Mouse (Mus musculus) MEL (cell line): ENCODE results near the gene Lsm11.

Source experiments
- CTCF ChIP-seq, 3 experiments: IDR thresholded peaks in 2 of 3; conservative IDR thresholded peaks in 1 of 3; 2 replicates each; pipeline ENCODE4 v1.5.1; 2011 to 2012; ENCODE audit warnings: low read length in 3 of 3, low read depth in 2 of 3, mild to moderate bottlenecking in 2 of 3, improper control_type of control experiment in 1 of 3, inconsistent platforms in 1 of 3, mixed read lengths in 1 of 3, moderate library complexity in 1 of 3; ENCODE audit not compliant: control insufficient read depth in 1 of 3, insufficient read depth in 1 of 3, poor library complexity in 1 of 3, severe bottlenecking in 1 of 3
- ELF1 ChIP-seq: IDR thresholded peaks from 2 replicates; pipeline ENCODE4 v1.6.1; 2014; ENCODE audit warnings: low read depth, mild to moderate bottlenecking, inconsistent platforms, low read length, improper control_type of control experiment, moderate library complexity
- ETS1 ChIP-seq: IDR thresholded peaks from 2 replicates; pipeline ENCODE4 v1.6.1; 2012; ENCODE audit warnings: low read depth, mild to moderate bottlenecking, inconsistent platforms, low read length, improper control_type of control experiment, moderate library complexity
- KAT2A ChIP-seq: conservative IDR thresholded peaks from 2 replicates; pipeline ENCODE4 v1.6.1; 2012; ENCODE audit warnings: low read depth, low read length, improper control_type of control experiment, inconsistent platforms
- MAX ChIP-seq: IDR thresholded peaks from 2 replicates; pipeline ENCODE4 v1.6.1; 2011; ENCODE audit warnings: low read length, improper control_type of control experiment
- MYC ChIP-seq: IDR thresholded peaks from 2 replicates; pipeline ENCODE4 v1.6.1; 2011; ENCODE audit warnings: low read depth, mild to moderate bottlenecking, low read length, improper control_type of control experiment, moderate library complexity
- NELFE ChIP-seq: IDR thresholded peaks from 2 replicates; pipeline ENCODE4 v1.6.1; 2011; ENCODE audit warnings: low read depth, low read length, improper control_type of control experiment
- NRF1 ChIP-seq: IDR thresholded peaks from 2 replicates; pipeline ENCODE4 v1.6.1; 2014; ENCODE audit warnings: low read depth, mild to moderate bottlenecking, inconsistent platforms, low read length, improper control_type of control experiment, moderate library complexity; ENCODE audit not compliant: poor library complexity, insufficient read depth, severe bottlenecking
- POLR2A ChIP-seq, 2 experiments: IDR thresholded peaks; 2 replicates each; pipeline ENCODE4 v1.6.1; 2011 to 2012; ENCODE audit warnings: low read length in 2 of 2, mild to moderate bottlenecking in 2 of 2, control low read depth in 1 of 2, improper control_type of control experiment in 1 of 2, low read depth in 1 of 2, moderate library complexity in 1 of 2; ENCODE audit not compliant: control insufficient read depth in 1 of 2, insufficient read depth in 1 of 2, poor library complexity in 1 of 2
- TAL1 ChIP-seq: IDR thresholded peaks from 2 replicates; pipeline ENCODE4 v1.6.1; 2012; ENCODE audit warnings: mild to moderate bottlenecking, inconsistent platforms, low read length, moderate library complexity, mixed read lengths
- USF2 ChIP-seq, 2 experiments: IDR thresholded peaks; 2 replicates each; pipeline ENCODE4 v1.6.1; 2011 to 2012; ENCODE audit warnings: improper control_type of control experiment in 2 of 2, low read length in 2 of 2, borderline replicate concordance in 1 of 2, inconsistent platforms in 1 of 2, low read depth in 1 of 2, mild to moderate bottlenecking in 1 of 2; ENCODE audit not compliant: insufficient read depth in 1 of 2

DNA sequence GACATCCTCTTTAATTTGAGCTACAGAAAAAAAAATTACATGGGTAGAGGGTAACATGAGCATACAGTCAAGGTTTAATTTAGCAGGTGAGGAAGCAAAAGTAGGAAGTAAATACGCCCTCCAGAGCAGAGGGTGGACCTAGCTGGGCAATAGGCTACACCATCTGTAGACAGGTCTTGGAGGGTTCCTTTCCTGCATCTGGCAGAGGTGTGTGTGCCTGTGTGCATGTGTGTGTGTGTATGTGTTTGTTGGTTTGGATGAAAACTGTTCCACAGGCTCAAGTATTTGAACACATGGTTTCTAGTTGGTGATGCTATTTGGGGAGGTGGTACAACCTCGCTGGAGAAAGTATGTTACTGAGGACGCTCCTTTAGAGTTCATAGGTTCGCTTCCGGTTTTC is 28.9 kb upstream of the Lsm11 start:
- TF ChIP-seq ETS1 (no peak), CTCF (IDR thresholded peaks at IDR 0.05 in 2 of 3, conservative IDR thresholded peaks at IDR 0.05 in 1 of 3; ENCODE audit: control insufficient read depth in 1 of 3, insufficient read depth in 1 of 3, low read depth in 2 of 3, low read length in 3 of 3, poor library complexity in 1 of 3, severe bottlenecking in 1 of 3) (no peak), NRF1 (no peak), NELFE (no peak), KAT2A (no peak), POLR2A (IDR thresholded peaks at IDR 0.05; ENCODE audit: control insufficient read depth in 1 of 2, insufficient read depth in 1 of 2, low read depth in 1 of 2, low read length in 2 of 2, poor library complexity in 1 of 2) (no peak), MAX (no peak), ELF1 (no peak), MYC (no peak), USF2 (IDR thresholded peaks at IDR 0.05; ENCODE audit: borderline replicate concordance in 1 of 2, insufficient read depth in 1 of 2, low read depth in 1 of 2, low read length in 2 of 2) (no peak), TAL1 (no peak)
